Mouse (Mus musculus): ENCODE results near the gene Lhpp. TPM values are rescaled to one million over a fixed set of nuclear protein-coding genes. Genes with fewer than 3 reads are reported as not detected.

The Lhpp gene
- polyA plus RNA-seq (2012; ENCODE audit: insufficient read depth, insufficient read length, missing spikeins): 11.1 and 13.9 TPM in 2 replicates

DNA sequence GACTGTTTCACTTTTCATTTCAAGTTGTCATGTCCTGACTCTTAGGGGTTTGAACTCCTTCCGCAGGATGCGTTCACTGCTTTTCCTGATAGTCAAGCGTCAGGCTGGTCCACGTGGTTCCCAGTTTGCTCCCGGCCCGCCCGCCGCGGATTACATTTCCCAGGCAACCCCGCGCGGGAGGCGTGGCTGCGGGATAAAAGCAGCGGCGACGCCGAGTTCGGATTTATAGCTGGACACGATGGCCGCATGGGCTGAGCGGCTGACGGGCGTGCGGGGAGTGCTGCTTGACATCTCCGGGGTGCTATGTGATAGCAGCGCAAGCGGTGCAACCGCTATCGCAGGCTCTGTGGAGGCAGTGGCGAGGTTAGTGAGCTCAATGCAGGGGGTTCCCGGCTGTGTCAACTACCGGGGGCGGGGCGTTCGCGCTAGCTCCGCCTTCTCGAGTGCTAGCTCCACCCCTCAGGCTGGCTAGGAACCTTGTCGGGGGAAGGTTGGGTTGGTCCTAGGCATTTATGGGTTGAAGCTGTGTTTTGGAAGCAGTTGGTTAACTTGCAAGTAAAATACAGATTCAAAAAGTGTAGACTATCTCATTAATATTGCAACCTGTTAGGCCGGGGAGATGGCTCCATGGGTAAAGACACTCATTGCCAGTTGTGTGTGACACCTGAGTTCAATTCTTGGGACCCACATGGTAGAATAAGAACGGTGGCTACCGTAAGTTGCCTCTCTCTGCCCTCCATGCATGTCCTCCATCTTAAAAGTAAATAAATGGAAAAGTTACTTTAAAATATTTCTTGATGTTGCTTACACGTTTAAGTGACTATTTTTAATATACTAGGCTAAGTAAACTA lies at the start of gene Lhpp:
Gene Lhpp (plus strand): TSS at position 171 of the 851 bp plus-strand sequence.
- Histone ChIP-seq H3K27ac (replicated peaks; ENCODE audit: low read depth, low read length) (no peak within 1 kb of the TSS), H3K4me1 (ENCODE audit: control insufficient read depth, insufficient read depth, insufficient read length, low read length) (no peaks in the 10 kb centered on the region; the same call in 1 of the 2 replicates), H3K4me3 (ENCODE audit: insufficient read depth, low read depth, low read length) (peak within 1 kb of the TSS; percentile 72)

DNA sequence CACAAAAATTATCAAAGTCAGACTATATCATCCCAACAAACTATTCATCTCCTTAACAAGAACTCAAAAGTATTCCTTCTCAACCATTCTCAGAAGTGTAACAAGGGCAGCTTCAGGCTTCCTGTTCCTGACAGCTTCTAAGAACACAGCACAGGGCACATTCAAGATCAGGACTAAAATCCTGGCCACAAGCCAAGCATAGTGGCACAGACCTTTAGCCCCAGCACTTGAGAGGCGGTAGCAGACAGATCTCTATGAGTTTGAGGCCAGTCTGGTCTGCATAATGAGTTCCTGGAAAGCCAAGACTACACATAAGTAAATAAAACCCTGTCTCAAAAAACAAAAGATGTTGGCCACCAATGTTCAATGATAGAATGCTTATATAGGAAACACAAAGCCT lies 44.6 kb upstream of the Lhpp start:
- H3K4me1 ChIP-seq (ENCODE audit: control insufficient read depth, insufficient read depth, insufficient read length, low read length): no peaks in the 10 kb centered on the region; the same call in 1 of the 2 replicates
- no peak overlapping the region for H3K27ac ChIP-seq (replicated peaks; ENCODE audit: low read depth, low read length)

GRCm38 (mm10) chr7:132568817-132569216 lies 41.6 kb upstream of the Lhpp start:
- Histone ChIP-seq H3K4me1 (ENCODE audit: control insufficient read depth, insufficient read depth, insufficient read length, low read length) (peaks cover 2% of the 10 kb centered on the region; the same call in 1 of the 2 replicates), H3K27ac (replicated peaks; ENCODE audit: low read depth, low read length) (no peak overlapping the region), H3K4me3 (ENCODE audit: insufficient read depth, low read depth, low read length) (no peak overlapping the region)

More for the DNA sequence above, 44.6 kb upstream of the Lhpp start:
- H3K4me3 ChIP-seq (ENCODE audit: insufficient read depth, low read depth, low read length): no peak overlapping the region

DNA sequence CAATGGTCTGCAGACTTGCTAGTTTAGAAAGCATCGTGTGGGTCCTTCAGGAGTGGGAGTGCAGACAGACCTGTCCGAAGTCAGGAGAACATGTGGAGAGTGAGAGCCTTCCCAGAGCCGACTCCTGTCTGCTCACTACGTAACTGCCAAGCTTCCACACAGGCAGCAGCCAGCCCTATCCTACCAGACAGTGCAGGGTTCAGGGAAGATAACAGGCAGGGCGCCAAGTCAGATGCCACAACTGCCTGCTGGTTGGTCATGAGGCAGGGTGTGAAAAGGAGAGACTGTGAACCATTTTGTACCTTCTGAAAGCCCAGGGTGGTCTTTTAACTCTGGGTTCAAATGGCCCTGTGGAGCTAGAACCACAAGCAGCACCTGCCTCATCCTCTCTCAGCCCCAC lies 40.4 kb upstream of the Lhpp start:
- H3K27ac ChIP-seq (replicated peaks; ENCODE audit: low read depth, low read length): no peak overlapping the region
- H3K4me3 ChIP-seq (ENCODE audit: insufficient read depth, low read depth, low read length): no peak overlapping the region
- H3K4me1 ChIP-seq (ENCODE audit: control insufficient read depth, insufficient read depth, insufficient read length, low read length): peaks cover 2% of the 10 kb centered on the region; the same call in 1 of the 2 replicates

DNA sequence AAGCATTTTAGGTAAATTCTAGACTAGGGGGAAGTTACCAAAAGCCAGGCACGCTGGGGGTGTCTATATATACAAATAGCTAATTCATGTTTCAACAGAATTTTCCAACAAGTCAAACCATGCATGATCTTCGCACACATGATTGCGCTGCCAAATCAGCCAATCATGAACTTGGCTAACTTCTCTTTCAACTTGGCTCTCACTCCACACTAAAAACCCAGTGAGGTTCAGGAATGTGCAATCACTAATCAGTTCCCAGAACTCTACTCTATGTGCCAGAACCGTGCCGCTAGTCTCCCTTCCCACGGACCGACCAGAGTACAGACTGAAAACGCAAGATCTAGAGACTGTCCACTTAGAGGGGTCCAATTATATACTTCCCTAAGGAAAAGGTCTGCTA lies 39.0 kb upstream of the Lhpp start:
- H3K4me1 ChIP-seq (ENCODE audit: control insufficient read depth, insufficient read depth, insufficient read length, low read length): peaks cover 2% of the 10 kb centered on the region; the same call in 1 of the 2 replicates
- no peak overlapping the region for H3K27ac ChIP-seq (replicated peaks; ENCODE audit: low read depth, low read length)
- H3K4me3 ChIP-seq (ENCODE audit: insufficient read depth, low read depth, low read length): no peak overlapping the region

GRCm38 (mm10) chr7:132572738-132573137 lies 37.7 kb upstream of the Lhpp start:
- Histone ChIP-seq H3K27ac (replicated peaks; ENCODE audit: low read depth, low read length) (no peak overlapping the region), H3K4me3 (ENCODE audit: insufficient read depth, low read depth, low read length) (no peak overlapping the region), H3K4me1 (ENCODE audit: control insufficient read depth, insufficient read depth, insufficient read length, low read length) (peaks cover 2% of the 10 kb centered on the region; the same call in 1 of the 2 replicates)

DNA sequence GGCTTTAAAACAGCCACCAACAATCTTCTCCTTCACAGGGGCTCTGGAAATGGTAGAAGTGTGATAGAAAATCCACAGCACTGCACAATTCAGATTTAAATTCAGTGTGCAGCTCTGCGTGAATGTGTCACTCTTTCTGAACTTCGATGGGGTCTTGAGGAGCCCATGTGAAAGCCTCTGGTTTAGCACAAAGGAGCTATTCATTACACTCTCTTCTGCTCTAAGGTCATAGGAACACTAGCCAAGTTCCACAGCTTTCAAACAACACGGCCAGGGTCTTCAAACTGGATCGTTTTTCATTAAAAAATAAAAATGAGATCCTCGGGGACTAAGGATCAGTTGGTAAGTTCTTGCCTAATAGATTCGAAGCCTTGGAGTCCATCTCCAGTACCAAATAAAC lies 37.2 kb upstream of the Lhpp start:
- Histone ChIP-seq H3K4me1 (ENCODE audit: control insufficient read depth, insufficient read depth, insufficient read length, low read length) (peaks cover 2% of the 10 kb centered on the region; the same call in 1 of the 2 replicates), H3K27ac (replicated peaks; ENCODE audit: low read depth, low read length) (no peak overlapping the region), H3K4me3 (ENCODE audit: insufficient read depth, low read depth, low read length) (no peak overlapping the region)

- Histone ChIP-seq H3K4me1 (ENCODE audit: control insufficient read depth, insufficient read depth, insufficient read length, low read length) (peaks cover 2% of the 10 kb centered on the region; the same call in 1 of the 2 replicates), H3K4me3 (ENCODE audit: insufficient read depth, low read depth, low read length) (no peak overlapping the region), H3K27ac (replicated peaks; ENCODE audit: low read depth, low read length) (no peak overlapping the region)
These were observed 35.8 kb upstream of the Lhpp start for GRCm38 (mm10) chr7:132574646-132575045.

GRCm38 (mm10) chr7:132575623-132576022 lies 34.8 kb upstream of the Lhpp start:
- Histone ChIP-seq H3K27ac (replicated peaks; ENCODE audit: low read depth, low read length) (peak overlapping the region; percentile 23), H3K4me3 (ENCODE audit: insufficient read depth, low read depth, low read length) (peak overlapping the region; percentile 81), H3K4me1 (ENCODE audit: control insufficient read depth, insufficient read depth, insufficient read length, low read length) (0 out of 2 replicates have a peak, but pooled peaks cover 2% of the 10 kb centered on the region)

GRCm38 (mm10) chr7:132576116-132576650 lies 34.3 kb upstream of the Lhpp start, which contains the start of gene Oat:
Oat (minus strand) TSS chr7:132576398.
- Histone ChIP-seq H3K27ac (replicated peaks; ENCODE audit: low read depth, low read length) (peak within 1 kb of the TSS; percentile 70), H3K4me1 (ENCODE audit: control insufficient read depth, insufficient read depth, insufficient read length, low read length) (0 out of 2 replicates have a peak, but pooled peaks cover under 1% of the 10 kb centered on the region), H3K4me3 (ENCODE audit: insufficient read depth, low read depth, low read length) (peak within 1 kb of the TSS; percentile 81)

GRCm38 (mm10) chr7:132576891-132577290 lies 33.5 kb upstream of the Lhpp start:
- Histone ChIP-seq H3K4me1 (ENCODE audit: control insufficient read depth, insufficient read depth, insufficient read length, low read length) (no peaks in the 10 kb centered on the region), H3K27ac (replicated peaks; ENCODE audit: low read depth, low read length) (no peak overlapping the region), H3K4me3 (ENCODE audit: insufficient read depth, low read depth, low read length) (no peak overlapping the region)

DNA sequence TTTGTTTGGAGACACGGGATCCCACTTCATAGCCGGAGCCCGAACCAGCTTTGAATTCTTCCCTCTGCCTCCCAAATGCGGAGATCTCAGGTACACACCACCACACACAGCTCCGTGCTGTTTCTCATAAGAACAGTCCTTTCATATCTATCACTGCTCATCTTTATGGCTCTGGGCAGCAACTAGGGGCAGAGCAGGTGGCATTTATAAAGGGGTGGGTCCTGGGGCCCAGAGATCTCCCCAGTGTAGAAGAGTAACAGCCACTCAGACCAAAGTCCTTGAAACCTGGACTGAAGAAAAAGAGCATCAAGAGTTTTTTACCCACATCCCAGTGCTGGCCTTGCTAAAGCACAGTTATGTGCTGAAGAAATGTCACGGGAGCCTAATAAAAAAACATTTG lies 29.9 kb upstream of the Lhpp start:
- Histone ChIP-seq H3K4me3 (ENCODE audit: insufficient read depth, low read depth, low read length) (no peak overlapping the region), H3K27ac (replicated peaks; ENCODE audit: low read depth, low read length) (no peak overlapping the region), H3K4me1 (ENCODE audit: control insufficient read depth, insufficient read depth, insufficient read length, low read length) (no peaks in the 10 kb centered on the region)

- Histone ChIP-seq H3K4me3 (ENCODE audit: insufficient read depth, low read depth, low read length) (no peak overlapping the region), H3K4me1 (ENCODE audit: control insufficient read depth, insufficient read depth, insufficient read length, low read length) (no peaks in the 10 kb centered on the region), H3K27ac (replicated peaks; ENCODE audit: low read depth, low read length) (no peak overlapping the region)
These were observed 29.0 kb upstream of the Lhpp start for GRCm38 (mm10) chr7:132581441-132581840.

DNA sequence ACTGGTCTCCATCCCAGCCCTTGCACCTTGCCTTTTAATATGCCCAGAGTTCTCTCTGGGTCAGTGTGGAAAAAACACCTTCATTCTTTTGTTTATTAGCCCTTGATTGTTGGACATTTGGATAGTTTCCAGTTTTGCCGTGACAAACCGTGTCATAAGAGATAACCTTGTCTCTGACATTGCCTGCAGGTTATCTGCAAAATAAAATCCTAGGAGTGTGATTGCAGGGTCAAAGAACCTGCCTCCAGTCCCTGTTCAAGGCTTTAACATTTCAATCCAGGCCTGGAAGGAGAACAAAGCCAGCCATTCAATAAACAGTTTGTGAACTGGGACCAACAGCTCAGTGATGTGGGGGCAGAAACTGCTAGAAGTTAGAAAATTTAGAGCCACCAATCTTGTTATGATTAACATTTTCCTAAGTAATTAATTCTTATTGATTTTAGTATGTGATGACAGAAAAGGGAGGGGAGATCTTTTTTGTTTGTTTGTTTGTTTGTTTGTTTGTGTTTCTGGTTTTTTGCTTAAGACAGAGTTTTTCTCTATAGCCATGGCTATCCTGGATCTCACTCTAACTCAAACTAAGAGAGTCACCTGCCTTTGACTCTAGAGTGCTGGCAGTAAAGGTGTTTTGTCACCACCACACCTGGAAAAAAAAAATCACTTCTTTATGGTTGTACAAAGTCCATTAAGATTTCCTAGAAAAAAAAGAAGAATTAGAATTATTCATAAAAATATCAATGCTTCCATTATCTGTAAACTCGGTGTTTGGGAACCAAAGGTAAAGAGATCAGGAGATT lies 24.5 kb upstream of the Lhpp start:
- Histone ChIP-seq H3K4me1 (ENCODE audit: control insufficient read depth, insufficient read depth, insufficient read length, low read length) (no peaks in the 10 kb centered on the region), H3K4me3 (ENCODE audit: insufficient read depth, low read depth, low read length) (no peak overlapping the region), H3K27ac (replicated peaks; ENCODE audit: low read depth, low read length) (no peak overlapping the region)

- Histone ChIP-seq H3K4me3 (ENCODE audit: insufficient read depth, low read depth, low read length) (no peak overlapping the region), H3K27ac (replicated peaks; ENCODE audit: low read depth, low read length) (no peak overlapping the region), H3K4me1 (ENCODE audit: control insufficient read depth, insufficient read depth, insufficient read length, low read length) (no peaks in the 10 kb centered on the region)
These were observed 23.3 kb upstream of the Lhpp start for GRCm38 (mm10) chr7:132587167-132587566.

All from brown adipose tissue, adult 24 weeks (tissue).